Mouse (Mus musculus): Measurements from ENCODE around the gene Pkn3. TPM values are rescaled to one million over a fixed set of nuclear protein-coding genes. Genes with fewer than 3 reads are reported as not detected.
"Not testable (repeated sequence)": the region's sequence is repeated elsewhere in the genome, so short reads cannot be mapped to it uniquely, and the experiment has no call there.

The Pkn3 gene
- polyA plus RNA-seq, 1 experiment from 2014 or later = 2.8 TPM

- ATAC-seq = peak; percentile 95
- under 1% methylated on average over 46 of the region's 46 CpGs for WGBS
- Histone ChIP-seq H3K9me3 (no peaks in the 10 kb centered on the region), H3K4me2 (replicated peaks) (peak within 1 kb of the TSS; percentile 94), H3K36me3 (peaks cover 31% of the 10 kb centered on the region), H3K9ac (replicated peaks) (peak within 1 kb of the TSS; percentile 86), H3K27ac (peak within 1 kb of the TSS; percentile 82), H3K27me3 (no peaks in the 10 kb centered on the region), H3K4me3 (replicated peaks) (peak within 1 kb of the TSS; percentile 87), H3K4me1 (replicated peaks) (peaks cover 28% of the 10 kb centered on the region)
Observed at GRCm38 (mm10) chr2:30133613-30134377, 56.3 kb downstream of the Pkn3 start, which contains the start of gene Tbc1d13. Gene Tbc1d13 (plus strand): TSS chr2:30133746.

- WGBS = 30% methylated on average over 6 of the region's 6 CpGs
- H3K9ac ChIP-seq (replicated peaks) = peak overlapping the region; percentile 86
- H3K4me2 ChIP-seq (replicated peaks) = peak overlapping the region; percentile 94
- H3K36me3 ChIP-seq = peaks cover 31% of the 10 kb centered on the region
- peak overlapping the region; percentile 87 for H3K4me3 ChIP-seq (replicated peaks)
- H3K4me1 ChIP-seq (replicated peaks) = peaks cover 28% of the 10 kb centered on the region
- no peaks in the 10 kb centered on the region for H3K27me3 ChIP-seq
- H3K27ac ChIP-seq = peak overlapping the region; percentile 82
- ATAC-seq = no peak; the same call in 1 of the 2 replicates
- no peaks in the 10 kb centered on the region for H3K9me3 ChIP-seq
Observed at GRCm38 (mm10) chr2:30134378-30134711, 56.9 kb downstream of the Pkn3 start.

GRCm38 (mm10) chr2:30134928-30135620 lies 57.6 kb downstream of the Pkn3 start:
- H3K9me3 ChIP-seq = no peaks in the 10 kb centered on the region
- WGBS = 56% methylated on average over 10 of the region's 10 CpGs
- peak overlapping the region; percentile 87 for H3K4me3 ChIP-seq (replicated peaks)
- H3K27ac ChIP-seq = no peak overlapping the region
- H3K9ac ChIP-seq (replicated peaks) = peak overlapping the region; percentile 86
- H3K4me1 ChIP-seq (replicated peaks) = peaks cover 28% of the 10 kb centered on the region
- H3K27me3 ChIP-seq = no peaks in the 10 kb centered on the region
- ATAC-seq = no peak
- peak overlapping the region; percentile 94 for H3K4me2 ChIP-seq (replicated peaks)
- H3K36me3 ChIP-seq = peaks cover 34% of the 10 kb centered on the region

GRCm38 (mm10) chr2:30136458-30136857 lies 59.0 kb downstream of the Pkn3 start:
- peaks cover 28% of the 10 kb centered on the region for H3K4me1 ChIP-seq (replicated peaks)
- H3K27ac ChIP-seq = no peak overlapping the region
- no peak overlapping the region for H3K9ac ChIP-seq (replicated peaks)
- H3K27me3 ChIP-seq = no peaks in the 10 kb centered on the region
- WGBS = 97% methylated on average over 10 of the region's 10 CpGs
- H3K9me3 ChIP-seq = no peaks in the 10 kb centered on the region
- no peak for ATAC-seq
- H3K36me3 ChIP-seq = peaks cover 47% of the 10 kb centered on the region
- no peak overlapping the region for H3K4me3 ChIP-seq (replicated peaks)
- no peak overlapping the region for H3K4me2 ChIP-seq (replicated peaks)

GRCm38 (mm10) chr2:30140021-30140420 lies 62.5 kb downstream of the Pkn3 start:
- ATAC-seq; H3K9ac ChIP-seq (replicated peaks); H3K4me3 ChIP-seq (replicated peaks); H3K4me2 ChIP-seq (replicated peaks); H3K27me3 ChIP-seq; H3K4me1 ChIP-seq (replicated peaks); H3K9me3 ChIP-seq; H3K27ac ChIP-seq: not testable (repeated sequence)
- WGBS = 94% methylated on average over 4 of the region's 4 CpGs
- H3K36me3 ChIP-seq = peaks cover 83% of the 10 kb centered on the region

Other genes with a start within 250 kb of the Pkn3 start
- 14.6 and 20.7 TPM in 2 replicates for gene Cercam, start 208.5 kb upstream of the Pkn3 start, polyA plus RNA-seq (2015; fragmentation: Nextera tagmentation; extraction: Ambion mirVana)
- gene Odf2, start 188.5 kb upstream of the Pkn3 start, polyA plus RNA-seq (2015; fragmentation: Nextera tagmentation; extraction: Ambion mirVana) = 74.4 and 76.0 TPM in 2 replicates
- 78.1 and 78.8 TPM in 2 replicates for gene Gle1, start 142.3 kb upstream of the Pkn3 start, polyA plus RNA-seq (2015; fragmentation: Nextera tagmentation; extraction: Ambion mirVana)
- 172 and 185 TPM in 2 replicates for gene Sptan1, start 112.1 kb upstream of the Pkn3 start, polyA plus RNA-seq (2015; fragmentation: Nextera tagmentation; extraction: Ambion mirVana)
- gene Wdr34, start 28.8 kb upstream of the Pkn3 start, polyA plus RNA-seq (2015; fragmentation: Nextera tagmentation; extraction: Ambion mirVana) = 59.6 and 62.3 TPM in 2 replicates
- 448 and 482 TPM in 2 replicates for gene Set, start 20.3 kb upstream of the Pkn3 start, polyA plus RNA-seq (2015; fragmentation: Nextera tagmentation; extraction: Ambion mirVana)
- gene Zdhhc12, start 16.0 kb downstream of the Pkn3 start, polyA plus RNA-seq (2015; fragmentation: Nextera tagmentation; extraction: Ambion mirVana) = 18.9 and 19.0 TPM in 2 replicates
- 14.4 and 15.1 TPM in 2 replicates for gene Zer1, start 46.9 kb downstream of the Pkn3 start, polyA plus RNA-seq (2015; fragmentation: Nextera tagmentation; extraction: Ambion mirVana)
- gene Tbc1d13, start 56.1 kb downstream of the Pkn3 start, polyA plus RNA-seq (2015; fragmentation: Nextera tagmentation; extraction: Ambion mirVana) = 12.5 and 13.2 TPM in 2 replicates
- 12.1 and 13.8 TPM in 2 replicates for gene Endog, start 93.8 kb downstream of the Pkn3 start, polyA plus RNA-seq (2015; fragmentation: Nextera tagmentation; extraction: Ambion mirVana)
- gene Spout1, start 100.8 kb downstream of the Pkn3 start, polyA plus RNA-seq (2015; fragmentation: Nextera tagmentation; extraction: Ambion mirVana) = 59.9 and 60.0 TPM in 2 replicates
- gene Kyat1, start 128.2 kb downstream of the Pkn3 start, polyA plus RNA-seq (2015; fragmentation: Nextera tagmentation; extraction: Ambion mirVana) = 15.9 and 16.8 TPM in 2 replicates
- gene Lrrc8a, start 160.0 kb downstream of the Pkn3 start, polyA plus RNA-seq (2015; fragmentation: Nextera tagmentation; extraction: Ambion mirVana) = 61.6 and 62.2 TPM in 2 replicates
- gene Gm28035, start 162.9 kb downstream of the Pkn3 start, polyA plus RNA-seq (2015; fragmentation: Nextera tagmentation; extraction: Ambion mirVana) = 0.39 and 0.40 TPM in 2 replicates
- gene Phyhd1, start 188.5 kb downstream of the Pkn3 start, polyA plus RNA-seq (2015; fragmentation: Nextera tagmentation; extraction: Ambion mirVana) = 5.7 and 7.7 TPM in 2 replicates
- gene Gm28038, start 203.4 kb downstream of the Pkn3 start, polyA plus RNA-seq (2015; fragmentation: Nextera tagmentation; extraction: Ambion mirVana) = not detected in 2 replicates
- gene Dolk, start 208.7 kb downstream of the Pkn3 start, polyA plus RNA-seq (2015; fragmentation: Nextera tagmentation; extraction: Ambion mirVana) = 30.6 and 32.3 TPM in 2 replicates
- 23.6 and 27.9 TPM in 2 replicates for gene Nup188, start 208.7 kb downstream of the Pkn3 start, polyA plus RNA-seq (2015; fragmentation: Nextera tagmentation; extraction: Ambion mirVana)

All from midbrain, embryonic 13.5 days (tissue).